Mouse (Mus musculus) spleen, adult 2 months (tissue): ENCODE measurements around the gene Hsd3b1.

Experiments
- CTCF ChIP-seq: fragments of 200-500 bp; IDR thresholded peaks from 2 replicates; pipeline ENCODE4 v1.5.1; 2011; ENCODE audit warnings: mild to moderate bottlenecking, inconsistent platforms; ENCODE audit not compliant: insufficient read depth, insufficient read length, insufficient replicate concordance; ENCODE audit errors: extremely low read depth
- POLR2A ChIP-seq: fragments of 200-500 bp; IDR thresholded peaks from 2 replicates; pipeline ENCODE4 v1.6.1; 2011; ENCODE audit warnings: low read depth, low read length, inconsistent platforms

DNA sequence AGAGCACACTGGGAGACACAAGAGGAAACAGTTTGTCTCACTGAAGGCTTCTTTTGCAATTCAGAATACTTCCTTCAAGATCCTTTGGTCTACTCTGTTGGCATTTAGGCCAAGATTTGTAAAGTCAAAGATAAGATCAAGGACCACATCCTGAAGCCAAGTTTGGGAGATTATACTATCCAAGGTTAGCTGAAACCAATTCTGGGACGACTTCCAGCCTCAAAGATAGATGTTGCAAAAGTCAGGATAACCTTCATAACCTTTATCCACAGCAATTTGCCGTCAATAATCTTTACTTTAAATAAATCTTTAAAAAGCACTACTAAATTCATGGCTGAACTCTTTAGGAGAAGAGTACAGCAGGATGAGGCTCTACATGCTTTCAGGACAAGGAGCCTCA is 28.6 kb upstream of the Hsd3b1 start:
- no peak for TF ChIP-seq CTCF
- TF ChIP-seq POLR2A, result no peak
